Mouse (Mus musculus) forebrain, embryonic 11.5 days (tissue): ENCODE measurements at regions not wholly inside any gene's neighbourhood (a gene's known extent, or its start where the extent isn't known, plus 50 kb on each side); places are given as distances from the start of the nearest gene placed in this dataset.

Experiments
- ATAC-seq: fragments of 200-750 bp; cut with Nextera tagmentation; replicated peaks from 2 replicates; pipeline ENCODE4 v1.8.0; 2017; ENCODE audit warnings: moderate TSS enrichment; ENCODE audit not compliant: low FRiP score
- DNase-seq: peaks from one replicate; pipeline ENCODE4 v3.0.0-alpha.2; 2017; ENCODE audit warnings: low spot score
- H3K27ac ChIP-seq: fragments of 300-500 bp; sonication (generic); 2 replicates; pipeline ENCODE4 v1.5.1; 2014; ENCODE audit warnings: low read depth, low read length
- H3K27me3 ChIP-seq: fragments of 300-500 bp; sonication (generic); 2 replicates; pipeline ENCODE4 v1.6.1; 2014; ENCODE audit warnings: mild to moderate bottlenecking, low read length, mixed read lengths; ENCODE audit not compliant: control insufficient read depth, insufficient read depth
- H3K36me3 ChIP-seq: fragments of 300-500 bp; sonication (generic); 2 replicates; pipeline ENCODE4 v1.6.1; 2014; ENCODE audit warnings: mild to moderate bottlenecking, low read length, moderate library complexity, mixed read lengths; ENCODE audit not compliant: control insufficient read depth, insufficient read depth
- H3K4me1 ChIP-seq: fragments of 300-500 bp; sonication (generic); replicated peaks from 2 replicates; pipeline ENCODE4 v1.6.1; 2014; ENCODE audit warnings: low read length, mixed read lengths; ENCODE audit not compliant: control insufficient read depth, insufficient read depth
- H3K4me2 ChIP-seq: fragments of 300-500 bp; sonication (generic); 2 replicates; pipeline ENCODE4 v1.6.1; 2014; ENCODE audit warnings: low read depth, mild to moderate bottlenecking, low read length, moderate library complexity, mixed read lengths; ENCODE audit not compliant: severe bottlenecking
- H3K4me3 ChIP-seq: fragments of 300-500 bp; sonication (generic); 2 replicates; pipeline ENCODE4 v1.5.1; 2014; ENCODE audit warnings: low read depth, low read length
- H3K9ac ChIP-seq: fragments of 300-500 bp; sonication (generic); 2 replicates; pipeline ENCODE4 v1.6.1; 2014; ENCODE audit warnings: low read length
- H3K9me3 ChIP-seq: fragments of 300-500 bp; sonication (generic); 2 replicates; pipeline ENCODE4 v1.6.1; 2016; ENCODE audit warnings: low read length, mixed read lengths; ENCODE audit not compliant: control insufficient read depth
- WGBS: fragments of 180-500 bp; shearing (Covaris S2); extraction: QIAGEN DNeasy Blood & Tissue Kit; methylation state at CpG from one replicate; pipeline ENCODE4 v1.1.7; 2014; 5-methylcytosine and 5-hydroxymethylcytosine counted together

- DNase-seq (no peak), ATAC-seq (no peak)
- no peak overlapping the region for H3K27ac ChIP-seq
Observed at GRCm38 (mm10) chr6:24238541-24238940, 70.6 kb upstream of the Slc13a1 start.

GRCm38 (mm10) chr6:24238054-24238453 is 70.2 kb upstream of the Slc13a1 start:
- H3K4me3 ChIP-seq, result no peak overlapping the region
- no peaks in the 10 kb centered on the region for H3K36me3 ChIP-seq
- H3K27ac ChIP-seq, result no peak overlapping the region
- DNase-seq (no peak), ATAC-seq (no peak)
- no peaks in the 10 kb centered on the region for H3K4me1 ChIP-seq
- H3K9me3 ChIP-seq, result no peaks in the 10 kb centered on the region
- no peaks in the 10 kb centered on the region for H3K27me3 ChIP-seq
- H3K4me2 ChIP-seq, result no peak overlapping the region
- no peak overlapping the region for H3K9ac ChIP-seq
- 57% methylated on average over 2 of the region's 2 CpGs for WGBS

More at GRCm38 (mm10) chr6:24238541-24238940, 70.6 kb upstream of the Slc13a1 start:
- Histone ChIP-seq H3K27me3 (no peaks in the 10 kb centered on the region), H3K4me2 (no peak overlapping the region), H3K4me1 (no peaks in the 10 kb centered on the region), H3K9me3 (no peaks in the 10 kb centered on the region), H3K9ac (no peak overlapping the region), H3K36me3 (no peaks in the 10 kb centered on the region), H3K4me3 (no peak overlapping the region)
- 50% methylated on average over 1 of the region's 1 CpGs for WGBS

GRCm38 (mm10) chr6:24233626-24234025 is 65.7 kb upstream of the Slc13a1 start:
- H3K9me3 ChIP-seq, result no peaks in the 10 kb centered on the region
- H3K27me3 ChIP-seq, result no peaks in the 10 kb centered on the region
- no peaks in the 10 kb centered on the region for H3K4me1 ChIP-seq
- ATAC-seq, result no peak
- H3K4me2 ChIP-seq, result no peak overlapping the region
- WGBS, result 74% methylated on average over 2 of the region's 2 CpGs
- no peak overlapping the region for H3K4me3 ChIP-seq
- H3K27ac ChIP-seq, result no peak overlapping the region
- H3K36me3 ChIP-seq, result no peaks in the 10 kb centered on the region
- no peak overlapping the region for H3K9ac ChIP-seq
- DNase-seq, result no peak

GRCm38 (mm10) chr6:24220589-24220988 is 52.7 kb upstream of the Slc13a1 start:
- Histone ChIP-seq H3K4me2 (no peak overlapping the region), H3K9me3 (no peaks in the 10 kb centered on the region), H3K27ac (no peak overlapping the region), H3K9ac (no peak overlapping the region), H3K27me3 (no peaks in the 10 kb centered on the region), H3K4me1 (no peaks in the 10 kb centered on the region), H3K36me3 (no peaks in the 10 kb centered on the region), H3K4me3 (no peak overlapping the region)
- 85% methylated on average over 1 of the region's 1 CpGs for WGBS
- ATAC-seq (no peak), DNase-seq (no peak)

- no peak for ATAC-seq
- no peaks in the 10 kb centered on the region for H3K9me3 ChIP-seq
- H3K4me1 ChIP-seq, result no peaks in the 10 kb centered on the region
- no peaks in the 10 kb centered on the region for H3K27me3 ChIP-seq
- no peak overlapping the region for H3K27ac ChIP-seq
- no peaks in the 10 kb centered on the region for H3K36me3 ChIP-seq
- no peak overlapping the region for H3K4me3 ChIP-seq
- H3K9ac ChIP-seq, result no peak overlapping the region
- DNase-seq, result no peak
- no peak overlapping the region for H3K4me2 ChIP-seq
- WGBS, result 82% methylated on average over 3 of the region's 3 CpGs
Observed at GRCm38 (mm10) chr6:24219882-24220522, 52.1 kb upstream of the Slc13a1 start.
